Mouse (Mus musculus) urinary bladder, postnatal 36 days (tissue): ENCODE measurements at regions not wholly inside any gene's neighbourhood (a gene's known extent, or its start where the extent isn't known, plus 50 kb on each side); places are given as distances from the start of the nearest gene placed in this dataset.

Experiments used
- DNase-seq, 2 experiments: peaks; one replicate each; pipeline ENCODE4 v3.0.0; 2022; ENCODE audit warnings: low spot score in 2 of 2, mixed read lengths in 1 of 2

- DNase-seq, result no peak
Observed at GRCm38 (mm10) chr5:99165807-99166360, 128.7 kb upstream of the Prkg2 start.

GRCm38 (mm10) chr5:99157973-99158372, 120.8 kb upstream of the Prkg2 start:
- peak; percentile 15 to 26 for DNase-seq

GRCm38 (mm10) chr5:99153269-99153850, 116.2 kb upstream of the Prkg2 start:
- no peak for DNase-seq

- no peak for DNase-seq
Observed at GRCm38 (mm10) chr5:99152299-99152698, 115.1 kb upstream of the Prkg2 start.

- no peak for DNase-seq
Observed at GRCm38 (mm10) chr5:99149904-99150303, 112.8 kb upstream of the Prkg2 start.

GRCm38 (mm10) chr5:99132670-99133069, 95.5 kb upstream of the Prkg2 start:
- DNase-seq, result no peak

GRCm38 (mm10) chr5:99128628-99129027, 91.5 kb upstream of the Prkg2 start:
- DNase-seq, result no peak

- DNase-seq, result no peak
Observed at GRCm38 (mm10) chr5:99125418-99125817, 88.3 kb upstream of the Prkg2 start.

- DNase-seq, result no peak
Observed at GRCm38 (mm10) chr5:99111755-99112154, 74.6 kb upstream of the Prkg2 start.

- DNase-seq, result no peak
Observed at GRCm38 (mm10) chr5:99111235-99111634, 74.1 kb upstream of the Prkg2 start.

GRCm38 (mm10) chr5:99099727-99100116, 62.6 kb upstream of the Prkg2 start:
- no peak for DNase-seq

GRCm38 (mm10) chr5:99099014-99099726, 62.0 kb upstream of the Prkg2 start:
- no peak for DNase-seq
